18 mouse cellular contexts compared by ENCODE assay signal in genomic region chr4:102397334-102397733, GRCm38 (mm10).
"Had no signal": no experiment of that assay in that cellular context is flagged by ENCODE, and none has a peak within 500 bp of the region (broad histone marks: within the 10 kb centered on the region; RNA-seq: fewer than 3 reads in every experiment).

No protein-coding gene starts in this region.

- H3K4me2 ChIP-seq: lung, embryonic 14.5 days; midbrain, embryonic 12.5 days; neural tube, embryonic 13.5 days; neural tube, embryonic 15.5 days had no signal

- H3K9me3 ChIP-seq: midbrain, embryonic 12.5 days; neural tube, embryonic 13.5 days; neural tube, embryonic 15.5 days had no signal

- H3K27ac ChIP-seq: midbrain, embryonic 10.5 days; midbrain, embryonic 12.5 days; neural tube, embryonic 13.5 days; neural tube, embryonic 15.5 days had no signal

- H3K4me1 ChIP-seq: midbrain, embryonic 10.5 days; midbrain, embryonic 12.5 days; neural tube, embryonic 13.5 days; neural tube, embryonic 15.5 days had no signal

- H3K36me3 ChIP-seq: midbrain, embryonic 10.5 days; midbrain, embryonic 12.5 days; neural tube, embryonic 13.5 days; neural tube, embryonic 15.5 days had no signal

- ATAC-seq: midbrain, embryonic 16.5 days had no signal

- H3K4me3 ChIP-seq: midbrain, embryonic 10.5 days; midbrain, embryonic 12.5 days; myocyte; neural tube, embryonic 13.5 days; neural tube, embryonic 15.5 days had no signal

- DNase-seq: lung, adult 18-20 months; lung, embryonic 14.5 days; lung, postnatal 10 days; lung, postnatal 4 days; midbrain, embryonic 14.5 days; retina, postnatal 1 day; right cerebral cortex, postnatal 14 days; right cerebral cortex, postnatal 4 days; spleen, adult 18-20 months; thymus, adult 2 months; thymus, postnatal 25 days; thymus, postnatal 4 days had no signal

- H3K27me3 ChIP-seq: midbrain, embryonic 12.5 days; neural tube, embryonic 13.5 days; neural tube, embryonic 15.5 days had no signal

- H3K9ac ChIP-seq: lung, embryonic 14.5 days; midbrain, embryonic 12.5 days; neural tube, embryonic 13.5 days; neural tube, embryonic 15.5 days had no signal
